Mouse (Mus musculus) lung, postnatal 10 days (tissue): Measurements from ENCODE around the gene Ssr2.

Source experiments
- DNase-seq: peaks from one replicate; pipeline ENCODE4 v3.0.0; 2021

Gene Ssr2

GRCm38 (mm10) chr3:88542486-88542885, 33.2 kb upstream of the Ssr2 start:
- DNase-seq = no peak

- DNase-seq = no peak
Observed at GRCm38 (mm10) chr3:88543174-88543573, 32.5 kb upstream of the Ssr2 start.

GRCm38 (mm10) chr3:88543651-88544410, 31.8 kb upstream of the Ssr2 start:
- DNase-seq = no peak

GRCm38 (mm10) chr3:88544514-88544913, 31.2 kb upstream of the Ssr2 start:
- peak; percentile 63 for DNase-seq

GRCm38 (mm10) chr3:88544955-88545591, 30.6 kb upstream of the Ssr2 start:
- DNase-seq = no peak

- DNase-seq = no peak
Observed at GRCm38 (mm10) chr3:88546674-88547418, 28.8 kb upstream of the Ssr2 start.

- DNase-seq = peak; percentile 79
Observed at GRCm38 (mm10) chr3:88548180-88548917, 27.3 kb upstream of the Ssr2 start, which contains the start of gene Rab25. Gene Rab25, minus strand, starts transcription at chr3:88548300.

- no peak for DNase-seq
Observed at GRCm38 (mm10) chr3:88551586-88551985, 24.1 kb upstream of the Ssr2 start.

- no peak for DNase-seq
Observed at GRCm38 (mm10) chr3:88552082-88552645, 23.5 kb upstream of the Ssr2 start.

- peak; percentile 99 for DNase-seq
Observed at GRCm38 (mm10) chr3:88552676-88553524, 22.8 kb upstream of the Ssr2 start, which contains the start of gene Lamtor2. Gene Lamtor2, minus strand, starts transcription at chr3:88553074.

GRCm38 (mm10) chr3:88553525-88553879, 22.2 kb upstream of the Ssr2 start, which contains the start of gene Ubqln4:
Gene Ubqln4, plus strand, starts transcription at chr3:88553758.
- DNase-seq = peak; percentile 94

- peak; percentile 56 for DNase-seq
Observed at GRCm38 (mm10) chr3:88553880-88554586, 21.6 kb upstream of the Ssr2 start.

- DNase-seq = no peak
Observed at GRCm38 (mm10) chr3:88555069-88555605, 20.5 kb upstream of the Ssr2 start.

GRCm38 (mm10) chr3:88555731-88556130, 19.9 kb upstream of the Ssr2 start:
- no peak for DNase-seq

GRCm38 (mm10) chr3:88556616-88557015, 19.1 kb upstream of the Ssr2 start:
- no peak for DNase-seq

- DNase-seq = no peak
Observed at GRCm38 (mm10) chr3:88559596-88559995, 16.1 kb upstream of the Ssr2 start.

GRCm38 (mm10) chr3:88561989-88562388, 13.7 kb upstream of the Ssr2 start:
- peak; percentile 49 for DNase-seq

GRCm38 (mm10) chr3:88563442-88563841, 12.2 kb upstream of the Ssr2 start:
- DNase-seq = peak; percentile 58

GRCm38 (mm10) chr3:88563966-88564365, 11.7 kb upstream of the Ssr2 start:
- DNase-seq = no peak

- DNase-seq = no peak
Observed at GRCm38 (mm10) chr3:88566116-88566515, 9.6 kb upstream of the Ssr2 start.
